Mouse (Mus musculus): ENCODE measurements around the gene Eps8. TPM values are rescaled to one million over a fixed set of nuclear protein-coding genes. Genes with fewer than 3 reads are reported as not detected.

The Eps8 gene
- polyA plus RNA-seq, 1 experiment from 2014 or later, result 33.4 TPM

DNA sequence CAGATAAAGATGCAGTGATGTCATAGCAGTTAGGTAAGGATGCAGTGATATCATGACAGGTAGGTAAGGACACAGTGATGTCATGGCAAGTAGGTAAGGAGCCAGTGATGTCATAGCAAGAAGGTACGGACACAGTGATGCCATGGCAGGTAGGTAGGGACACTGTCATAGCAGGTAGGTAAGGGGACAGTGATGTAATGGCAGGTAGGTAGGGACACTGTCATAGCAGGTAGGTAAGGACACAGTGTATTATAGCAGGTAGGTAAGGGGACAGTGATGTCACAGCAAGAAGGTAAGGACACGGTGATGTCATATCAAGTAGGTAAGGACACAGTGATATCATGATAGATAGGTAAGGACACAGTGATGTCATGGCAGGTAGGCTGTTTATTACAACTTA lies 158.1 kb downstream of the Eps8 start:
- Histone ChIP-seq H3K27ac (ENCODE audit: low read length) (no peak overlapping the region), H3K9ac (ENCODE audit: low read length) (no peak overlapping the region), H3K4me2 (ENCODE audit: low read depth, low read length) (no peak overlapping the region), H3K9me3 (replicated peaks; ENCODE audit: control insufficient read depth, low read length) (no peaks in the 10 kb centered on the region), H3K27me3 (ENCODE audit: control insufficient read depth, insufficient read depth, low read length) (no peaks in the 10 kb centered on the region), H3K36me3 (ENCODE audit: control insufficient read depth, insufficient read depth, low read length) (no peaks in the 10 kb centered on the region; the same call in 1 of the 2 replicates), H3K4me1 (ENCODE audit: control insufficient read depth, insufficient read depth, low read length) (no peaks in the 10 kb centered on the region), H3K4me3 (replicated peaks; ENCODE audit: low read length) (no peak overlapping the region)
- WGBS, result 96% methylated on average over 2 of the region's 2 CpGs
- ATAC-seq (ENCODE audit: insufficient read depth, low FRiP score), result no peak

- Histone ChIP-seq H3K9me3 (replicated peaks; ENCODE audit: control insufficient read depth, low read length) (no peaks in the 10 kb centered on the region), H3K9ac (ENCODE audit: low read length) (no peak overlapping the region), H3K4me3 (replicated peaks; ENCODE audit: low read length) (no peak overlapping the region), H3K4me2 (ENCODE audit: low read depth, low read length) (no peak overlapping the region), H3K27me3 (ENCODE audit: control insufficient read depth, insufficient read depth, low read length) (no peaks in the 10 kb centered on the region), H3K4me1 (ENCODE audit: control insufficient read depth, insufficient read depth, low read length) (no peaks in the 10 kb centered on the region), H3K27ac (ENCODE audit: low read length) (no peak overlapping the region), H3K36me3 (ENCODE audit: control insufficient read depth, insufficient read depth, low read length) (no peaks in the 10 kb centered on the region; the same call in 1 of the 2 replicates)
- WGBS, result 72% methylated on average over 6 of the region's 6 CpGs
- ATAC-seq (ENCODE audit: insufficient read depth, low FRiP score), result no peak
Observed at GRCm38 (mm10) chr6:137495233-137495632, 159.4 kb downstream of the Eps8 start.

DNA sequence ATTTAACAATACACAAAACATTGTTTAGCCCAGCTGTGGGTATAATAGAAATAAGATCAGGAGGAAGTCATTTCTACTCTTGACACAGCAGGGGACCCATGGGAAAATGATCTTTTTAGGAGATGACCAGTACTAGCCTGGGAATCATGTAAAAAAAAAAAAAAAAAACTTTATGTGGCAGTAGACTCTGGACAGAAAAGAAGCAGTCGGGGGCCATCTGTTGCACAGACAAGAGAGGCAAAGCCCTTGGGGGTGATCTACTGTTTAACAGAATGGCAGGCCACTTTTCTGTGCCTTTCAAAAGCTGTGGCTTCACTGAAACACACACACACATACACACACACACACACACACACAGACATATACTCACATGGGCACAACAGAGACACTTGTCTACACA lies 159.9 kb downstream of the Eps8 start:
- no peak overlapping the region for H3K27ac ChIP-seq (ENCODE audit: low read length)
- H3K4me2 ChIP-seq (ENCODE audit: low read depth, low read length), result no peak overlapping the region
- H3K9ac ChIP-seq (ENCODE audit: low read length), result no peak overlapping the region
- H3K9me3 ChIP-seq (replicated peaks; ENCODE audit: control insufficient read depth, low read length), result no peaks in the 10 kb centered on the region
- WGBS, result 80% methylated on average over 1 of the region's 1 CpGs
- ATAC-seq (ENCODE audit: insufficient read depth, low FRiP score), result no peak
- H3K27me3 ChIP-seq (ENCODE audit: control insufficient read depth, insufficient read depth, low read length), result no peaks in the 10 kb centered on the region
- H3K4me1 ChIP-seq (ENCODE audit: control insufficient read depth, insufficient read depth, low read length), result no peaks in the 10 kb centered on the region
- no peak overlapping the region for H3K4me3 ChIP-seq (replicated peaks; ENCODE audit: low read length)
- H3K36me3 ChIP-seq (ENCODE audit: control insufficient read depth, insufficient read depth, low read length), result no peaks in the 10 kb centered on the region

DNA sequence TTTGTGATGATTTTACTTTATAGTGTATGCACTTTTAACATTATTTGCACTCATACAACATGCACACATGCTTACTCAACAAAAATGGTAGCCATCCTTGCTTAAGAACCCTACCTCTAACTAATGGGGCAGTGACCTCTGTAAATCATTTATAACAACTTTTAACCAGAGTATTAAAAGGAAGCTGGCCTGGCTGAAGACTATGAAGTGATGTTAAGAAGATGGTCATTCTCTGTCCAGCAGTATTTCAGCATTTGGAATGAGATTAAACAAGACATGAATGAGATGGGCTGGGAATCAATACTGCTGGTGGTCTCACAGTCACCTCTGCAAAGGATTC lies 160.6 kb downstream of the Eps8 start:
- H3K4me2 ChIP-seq (ENCODE audit: low read depth, low read length), result no peak overlapping the region
- no peaks in the 10 kb centered on the region for H3K36me3 ChIP-seq (ENCODE audit: control insufficient read depth, insufficient read depth, low read length)
- no peaks in the 10 kb centered on the region for H3K4me1 ChIP-seq (ENCODE audit: control insufficient read depth, insufficient read depth, low read length)
- H3K9ac ChIP-seq (ENCODE audit: low read length), result no peak overlapping the region
- no peaks in the 10 kb centered on the region for H3K27me3 ChIP-seq (ENCODE audit: control insufficient read depth, insufficient read depth, low read length)
- H3K4me3 ChIP-seq (replicated peaks; ENCODE audit: low read length), result no peak overlapping the region
- H3K27ac ChIP-seq (ENCODE audit: low read length), result no peak overlapping the region
- H3K9me3 ChIP-seq (replicated peaks; ENCODE audit: control insufficient read depth, low read length), result no peaks in the 10 kb centered on the region
- no peak for ATAC-seq (ENCODE audit: insufficient read depth, low FRiP score)

- H3K9ac ChIP-seq (ENCODE audit: low read length), result no peak overlapping the region
- no peak overlapping the region for H3K4me2 ChIP-seq (ENCODE audit: low read depth, low read length)
- no peak overlapping the region for H3K27ac ChIP-seq (ENCODE audit: low read length)
- H3K36me3 ChIP-seq (ENCODE audit: control insufficient read depth, insufficient read depth, low read length), result no peaks in the 10 kb centered on the region
- ATAC-seq (ENCODE audit: insufficient read depth, low FRiP score), result no peak
- no peaks in the 10 kb centered on the region for H3K9me3 ChIP-seq (replicated peaks; ENCODE audit: control insufficient read depth, low read length)
- no peaks in the 10 kb centered on the region for H3K27me3 ChIP-seq (ENCODE audit: control insufficient read depth, insufficient read depth, low read length)
- no peaks in the 10 kb centered on the region for H3K4me1 ChIP-seq (ENCODE audit: control insufficient read depth, insufficient read depth, low read length)
- 80% methylated on average over 17 of the region's 17 CpGs for WGBS
- no peak overlapping the region for H3K4me3 ChIP-seq (replicated peaks; ENCODE audit: low read length)
Observed at GRCm38 (mm10) chr6:137493211-137494135, 161.2 kb downstream of the Eps8 start.

DNA sequence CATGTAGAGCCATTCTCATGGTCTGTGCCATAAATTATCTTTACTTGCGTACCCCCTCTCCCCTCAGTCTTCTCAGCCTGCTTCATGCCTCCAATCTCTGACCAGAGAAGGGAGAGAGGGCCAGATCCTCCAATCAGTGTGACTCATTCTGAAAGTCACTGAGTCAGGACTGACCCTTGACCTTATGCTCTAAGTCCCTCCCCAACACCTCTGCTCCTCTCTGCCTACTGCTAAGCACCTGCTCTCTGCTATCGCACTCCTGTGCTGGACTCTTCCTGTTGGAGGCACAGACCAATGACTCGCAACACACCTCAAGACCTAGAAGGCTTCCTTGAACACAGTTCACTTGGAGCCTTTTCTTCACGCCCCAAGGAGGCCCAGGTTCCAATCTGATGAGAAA lies 162.1 kb downstream of the Eps8 start:
- no peaks in the 10 kb centered on the region for H3K9me3 ChIP-seq (replicated peaks; ENCODE audit: control insufficient read depth, low read length)
- WGBS, result 85% methylated on average over 4 of the region's 4 CpGs
- no peak overlapping the region for H3K9ac ChIP-seq (ENCODE audit: low read length)
- no peak overlapping the region for H3K4me3 ChIP-seq (replicated peaks; ENCODE audit: low read length)
- no peaks in the 10 kb centered on the region for H3K4me1 ChIP-seq (ENCODE audit: control insufficient read depth, insufficient read depth, low read length)
- ATAC-seq (ENCODE audit: insufficient read depth, low FRiP score), result 0 out of 2 replicates have a peak, but pooled peaks have one; percentile 13
- H3K27me3 ChIP-seq (ENCODE audit: control insufficient read depth, insufficient read depth, low read length), result no peaks in the 10 kb centered on the region
- no peaks in the 10 kb centered on the region for H3K36me3 ChIP-seq (ENCODE audit: control insufficient read depth, insufficient read depth, low read length)
- no peak overlapping the region for H3K27ac ChIP-seq (ENCODE audit: low read length)
- H3K4me2 ChIP-seq (ENCODE audit: low read depth, low read length), result no peak overlapping the region

DNA sequence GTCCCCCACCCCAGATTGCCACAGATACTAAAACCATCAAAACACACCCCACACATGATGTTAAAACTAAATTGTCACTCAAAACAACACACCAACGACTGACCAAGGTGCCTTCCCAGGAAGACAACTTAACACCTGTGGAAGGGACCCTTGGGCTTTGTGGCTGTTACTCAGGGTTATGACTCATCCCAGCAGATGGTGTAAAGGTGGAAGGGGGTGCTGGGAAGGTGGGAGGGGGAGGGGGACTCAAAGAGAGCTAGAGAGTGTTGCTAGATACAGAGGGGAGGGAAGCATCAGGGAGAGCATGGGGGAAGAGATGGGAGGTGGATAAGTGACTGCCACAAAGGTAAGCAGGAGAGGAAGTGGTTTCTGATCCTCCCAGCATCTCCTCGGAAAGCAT lies 163.0 kb downstream of the Eps8 start:
- 55% methylated on average over 2 of the region's 2 CpGs for WGBS
- no peak overlapping the region for H3K4me2 ChIP-seq (ENCODE audit: low read depth, low read length)
- no peak for ATAC-seq (ENCODE audit: insufficient read depth, low FRiP score)

DNA sequence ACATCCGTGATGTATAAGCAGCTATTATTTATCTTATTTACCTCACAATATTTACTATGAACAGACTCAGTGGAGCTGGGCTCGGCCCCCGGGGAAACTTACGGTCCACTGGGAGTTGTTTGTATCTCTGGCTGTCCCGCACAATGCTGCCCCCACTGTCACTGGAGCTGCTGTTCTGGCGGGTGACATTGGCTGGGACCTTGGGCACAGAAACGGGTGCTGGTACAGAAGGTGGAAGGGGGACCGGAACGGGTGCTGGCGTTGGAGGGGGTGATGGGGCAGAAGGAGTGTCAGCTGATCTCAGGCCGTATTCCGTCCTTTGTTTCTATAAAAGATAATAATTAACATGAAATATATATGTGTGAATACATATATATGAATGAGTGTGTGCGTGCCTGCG lies 164.6 kb downstream of the Eps8 start:
- 87% methylated on average over 14 of the region's 14 CpGs for WGBS
- Histone ChIP-seq H3K9me3 (replicated peaks; ENCODE audit: control insufficient read depth, low read length) (no peaks in the 10 kb centered on the region), H3K4me3 (replicated peaks; ENCODE audit: low read length) (no peak overlapping the region), H3K27me3 (ENCODE audit: control insufficient read depth, insufficient read depth, low read length) (no peaks in the 10 kb centered on the region), H3K4me2 (ENCODE audit: low read depth, low read length) (no peak overlapping the region), H3K9ac (ENCODE audit: low read length) (no peak overlapping the region), H3K4me1 (ENCODE audit: control insufficient read depth, insufficient read depth, low read length) (no peaks in the 10 kb centered on the region), H3K36me3 (ENCODE audit: control insufficient read depth, insufficient read depth, low read length) (no peaks in the 10 kb centered on the region), H3K27ac (ENCODE audit: low read length) (no peak overlapping the region)
- ATAC-seq (ENCODE audit: insufficient read depth, low FRiP score), result no peak

More for the DNA sequence above, 163.0 kb downstream of the Eps8 start:
- Histone ChIP-seq H3K9me3 (replicated peaks; ENCODE audit: control insufficient read depth, low read length) (no peaks in the 10 kb centered on the region), H3K4me3 (replicated peaks; ENCODE audit: low read length) (no peak overlapping the region), H3K27me3 (ENCODE audit: control insufficient read depth, insufficient read depth, low read length) (no peaks in the 10 kb centered on the region), H3K27ac (ENCODE audit: low read length) (no peak overlapping the region), H3K4me1 (ENCODE audit: control insufficient read depth, insufficient read depth, low read length) (no peaks in the 10 kb centered on the region), H3K9ac (ENCODE audit: low read length) (no peak overlapping the region), H3K36me3 (ENCODE audit: control insufficient read depth, insufficient read depth, low read length) (no peaks in the 10 kb centered on the region)

GRCm38 (mm10) chr6:137487443-137487842 lies 167.2 kb downstream of the Eps8 start:
- H3K4me1 ChIP-seq (ENCODE audit: control insufficient read depth, insufficient read depth, low read length), result no peaks in the 10 kb centered on the region
- no peak overlapping the region for H3K27ac ChIP-seq (ENCODE audit: low read length)
- H3K4me2 ChIP-seq (ENCODE audit: low read depth, low read length), result no peak overlapping the region
- H3K4me3 ChIP-seq (replicated peaks; ENCODE audit: low read length), result no peak overlapping the region
- no peak overlapping the region for H3K9ac ChIP-seq (ENCODE audit: low read length)
- H3K36me3 ChIP-seq (ENCODE audit: control insufficient read depth, insufficient read depth, low read length), result no peaks in the 10 kb centered on the region
- WGBS, result 43% methylated on average over 6 of the region's 6 CpGs
- no peaks in the 10 kb centered on the region for H3K9me3 ChIP-seq (replicated peaks; ENCODE audit: control insufficient read depth, low read length)
- no peak for ATAC-seq (ENCODE audit: insufficient read depth, low FRiP score)
- H3K27me3 ChIP-seq (ENCODE audit: control insufficient read depth, insufficient read depth, low read length), result no peaks in the 10 kb centered on the region

Data from stomach, embryonic 16.5 days (tissue).